8 mouse cellular contexts compared by ENCODE assay signal in the genomic region with DNA sequence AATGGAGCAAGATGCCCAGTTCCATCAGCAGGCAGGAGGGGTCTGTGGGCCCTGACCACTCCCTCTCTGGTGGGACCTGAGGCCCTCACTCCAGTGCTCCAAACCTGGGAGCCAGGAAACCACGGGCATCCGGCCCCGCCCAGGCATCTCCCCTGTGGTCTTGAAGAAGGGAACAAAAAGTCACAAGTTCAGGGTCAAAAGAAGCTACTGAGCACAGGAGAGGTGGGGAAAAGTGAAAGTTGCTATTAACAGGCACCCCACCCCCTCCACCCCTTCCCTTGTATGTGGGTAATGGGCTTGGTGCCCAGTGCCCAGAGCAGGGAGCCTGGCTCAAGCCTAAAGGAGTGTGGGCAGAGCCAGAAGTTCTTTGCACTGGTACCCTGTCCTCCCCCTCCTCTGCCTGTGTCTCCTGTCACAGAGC. TPM values are rescaled to one million over a fixed set of nuclear protein-coding genes. Genes with fewer than 3 reads are reported as not detected.
DNase-seq lines count a peak whose midpoint lies in the region; ATAC-seq and TF ChIP-seq lines count a peak whose summit lies in the region.

No protein-coding gene starts in this region.

- DNase-seq in gastrocnemius, adult 2 months, result no peak
- no peak for DNase-seq in gastrocnemius, postnatal 36 days
- DNase-seq in ZHBTc4 (ENCODE audit: low read depth, low spot score), result peak; percentile 38
- no peak for DNase-seq in hindbrain, embryonic 10.5 days (ENCODE audit: low spot score)
- no peak for DNase-seq in liver, embryonic 14.5 days (ENCODE audit: low read depth in 3 of 3, low spot score in 3 of 3)
- DNase-seq in c-Kit-positive CD71-positive TER-119-positive erythroid progenitor cells, embryonic 14.5 days (ENCODE audit: low spot score), result no peak
- DNase-seq in urinary bladder, postnatal 10 days (ENCODE audit: low spot score), result no peak

- no peak overlapping the region for H3K4me3 ChIP-seq in gastrocnemius, adult 2 months
- H3K4me3 ChIP-seq in hindbrain, embryonic 10.5 days, result peak overlapping the region; percentile 32
- no peak overlapping the region for H3K4me3 ChIP-seq in liver, embryonic 14.5 days (ENCODE audit: insufficient read depth in 1 of 2, low read depth in 2 of 2, low read length in 2 of 2)
- H3K4me3 ChIP-seq in neural tube, embryonic 13.5 days, result no peak overlapping the region

- no peak for ATAC-seq in liver, embryonic 14.5 days (ENCODE audit: insufficient read depth)
- peak; percentile 21 for ATAC-seq in neural tube, embryonic 13.5 days (ENCODE audit: low read depth)

- peak overlapping the region; percentile 69 for H3K27ac ChIP-seq in gastrocnemius, adult 2 months
- H3K27ac ChIP-seq in hindbrain, embryonic 10.5 days, result peak overlapping the region; percentile 95
- H3K27ac ChIP-seq in liver, embryonic 14.5 days, result peak overlapping the region; percentile 20
- peak overlapping the region; percentile 98 for H3K27ac ChIP-seq in neural tube, embryonic 13.5 days (replicated peaks)

- no peak for TF ChIP-seq CTCF in gastrocnemius, adult 2 months (IDR thresholded peaks at IDR 0.05)
- no peak for TF ChIP-seq CTCF in liver, embryonic 14.5 days (IDR thresholded peaks at IDR 0.05; ENCODE audit: low read depth)

- H3K36me3 ChIP-seq in hindbrain, embryonic 10.5 days, result peaks cover 62% of the 10 kb centered on the region
- peaks cover 55% of the 10 kb centered on the region for H3K36me3 ChIP-seq in liver, embryonic 14.5 days (replicated peaks; ENCODE audit: control insufficient read depth, insufficient read depth, low read depth)
- H3K36me3 ChIP-seq in neural tube, embryonic 13.5 days, result peaks cover 40% of the 10 kb centered on the region

- 46% methylated on average over 3 of the region's 3 CpGs for WGBS in hindbrain, embryonic 10.5 days
- 35% methylated on average over 3 of the region's 3 CpGs for WGBS in liver, embryonic 14.5 days (ENCODE audit: insufficient replicate concordance)
- 39% methylated on average over 3 of the region's 3 CpGs for WGBS in neural tube, embryonic 13.5 days

- intact Hi-C loops in gastrocnemius, adult 2 months (cut with DNase I), result loop anchor here (10.0 kb wide), 1 partner anchor 358 kb away; no protein-coding TSS in a partner anchor
- intact Hi-C loops in gastrocnemius, postnatal 36 days (cut with DNase I), result no loop called here

- TF ChIP-seq EP300 in liver, embryonic 14.5 days (IDR thresholded peaks at IDR 0.05; ENCODE audit: low read depth), result no peak

- no peak overlapping the region for H3K4me2 ChIP-seq in liver, embryonic 14.5 days (ENCODE audit: low read depth)
- H3K4me2 ChIP-seq in neural tube, embryonic 13.5 days, result peak overlapping the region; percentile 25

- H3K9ac ChIP-seq in liver, embryonic 14.5 days (replicated peaks), result no peak overlapping the region
- H3K9ac ChIP-seq in neural tube, embryonic 13.5 days, result peak overlapping the region; percentile 60

- H3K9me3 ChIP-seq in hindbrain, embryonic 10.5 days, result no peaks in the 10 kb centered on the region
- H3K9me3 ChIP-seq in liver, embryonic 14.5 days (ENCODE audit: control insufficient read depth, low read length), result no peaks in the 10 kb centered on the region
- no peaks in the 10 kb centered on the region for H3K9me3 ChIP-seq in neural tube, embryonic 13.5 days

- H3K4me1 ChIP-seq in hindbrain, embryonic 10.5 days (replicated peaks), result peaks cover 78% of the 10 kb centered on the region
- H3K4me1 ChIP-seq in liver, embryonic 14.5 days (replicated peaks; ENCODE audit: control insufficient read depth in 2 of 2, insufficient read depth in 2 of 2, low read length in 1 of 2), result peaks cover 27 to 35% of the 10 kb centered on the region in 2 experiments
- H3K4me1 ChIP-seq in neural tube, embryonic 13.5 days (replicated peaks), result peaks cover 80% of the 10 kb centered on the region

- no peaks in the 10 kb centered on the region for H3K27me3 ChIP-seq in hindbrain, embryonic 10.5 days (ENCODE audit: insufficient read depth, poor library complexity, severe bottlenecking)
- no peaks in the 10 kb centered on the region for H3K27me3 ChIP-seq in liver, embryonic 14.5 days (ENCODE audit: control insufficient read depth, insufficient read depth, low read length)
- no peaks in the 10 kb centered on the region for H3K27me3 ChIP-seq in neural tube, embryonic 13.5 days

RNA-seq across cellular contexts. Expression of a gene that starts 17.6 kb away (rescaled TPM):
- total RNA-seq in gastrocnemius, adult 2 months (2021), result 10 to 100 TPM; 60.4 to 77.5 TPM
- total RNA-seq in gastrocnemius, postnatal 36 days (2021), result 10 to 100 TPM; 54.7 to 61.2 TPM
- polyA plus RNA-seq in hindbrain, embryonic 10.5 days (2016; fragmentation: Nextera tagmentation; extraction: Ambion mirVana), result 27.2 and 31.5 TPM in 2 replicates
- 9.5 and 12.4 TPM in 2 replicates for polyA plus RNA-seq in liver, embryonic 14.5 days (2012; rRNA removed)
- polyA plus RNA-seq in liver, embryonic 14.5 days (2014; fragmentation: Nextera tagmentation; extraction: Ambion mirVana), result 12.0 and 15.6 TPM in 2 replicates
- 20.4 and 21.2 TPM in 2 replicates for polyA plus RNA-seq in neural tube, embryonic 13.5 days (2015; fragmentation: Nextera tagmentation; extraction: Ambion mirVana)

RNA-seq across cellular contexts. Expression of a gene that starts 54.7 kb away (rescaled TPM):
- total RNA-seq in gastrocnemius, adult 2 months (2021), result 100 to 1,000 TPM in 1 of 2 experiments, 10 to 100 TPM in 1; 15.4 to 183 TPM
- 10 to 100 TPM; 18.2 to 39.3 TPM for total RNA-seq in gastrocnemius, postnatal 36 days (2021)
- polyA plus RNA-seq in hindbrain, embryonic 10.5 days (2016; fragmentation: Nextera tagmentation; extraction: Ambion mirVana), result 37.5 and 37.6 TPM in 2 replicates
- 2.5 and 3.3 TPM in 2 replicates for polyA plus RNA-seq in liver, embryonic 14.5 days (2012; rRNA removed)
- polyA plus RNA-seq in liver, embryonic 14.5 days (2014; fragmentation: Nextera tagmentation; extraction: Ambion mirVana), result 0.20 and 0.39 TPM in 2 replicates
- polyA plus RNA-seq in neural tube, embryonic 13.5 days (2015; fragmentation: Nextera tagmentation; extraction: Ambion mirVana), result 72.8 and 78.2 TPM in 2 replicates

Comparison
In these comparisons a context has a peak if more than half of its experiments do, and no peak if none do; other contexts are left out.
1. H3K27ac ChIP-seq: peak in every context shown above with its lines; median percentile 98 in neural tube, embryonic 13.5 days; 95 in hindbrain, embryonic 10.5 days; 69 in gastrocnemius, adult 2 months; 20 in liver, embryonic 14.5 days.